Mouse (Mus musculus): ENCODE measurements at regions not wholly inside any gene's neighbourhood (a gene's known extent, or its start where the extent isn't known, plus 50 kb on each side); places are given as distances from the start of the nearest gene placed in this dataset.
A peak's percentile ranks its signal among the peaks of the same experiment; 100 is the strongest.

DNA sequence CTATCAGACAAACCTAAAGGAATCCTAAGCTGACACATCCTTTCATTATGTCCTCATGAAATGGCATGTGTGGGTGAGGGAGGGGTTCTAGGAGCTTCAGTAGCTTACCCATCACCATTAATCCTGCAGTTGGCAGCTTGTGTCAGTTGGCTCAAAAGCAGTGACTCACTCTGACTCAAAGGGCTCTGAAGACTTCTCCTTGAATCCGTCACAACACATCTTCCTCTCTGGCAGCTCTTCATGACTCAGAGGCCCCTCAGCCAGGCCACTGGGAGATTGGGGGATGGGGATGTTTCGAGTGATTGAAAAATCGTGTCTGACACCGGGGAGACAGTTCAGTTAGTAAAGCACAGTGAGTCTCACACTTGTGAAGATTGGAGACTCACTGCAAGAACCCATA is 90.2 kb upstream of the Irf2bp2 start:
- ATAC-seq (ENCODE audit: low FRiP score, low TSS enrichment), result no peak
- Histone ChIP-seq H3K36me3 (ENCODE audit: insufficient read depth, low read length) (no peaks in the 10 kb centered on the region; the same call in 1 of the 2 replicates), H3K4me2 (replicated peaks; ENCODE audit: low read depth, low read length) (no peak overlapping the region), H3K9me3 (ENCODE audit: low read length) (peaks cover 5% of the 10 kb centered on the region; the same call in 1 of the 2 replicates), H3K4me3 (ENCODE audit: low read length) (no peak overlapping the region), H3K27me3 (ENCODE audit: insufficient read depth, low read length) (no peaks in the 10 kb centered on the region), H3K9ac (replicated peaks; ENCODE audit: low read length) (no peak overlapping the region), H3K4me1 (ENCODE audit: insufficient read depth, low read length) (peaks cover 21% of the 10 kb centered on the region), H3K27ac (ENCODE audit: low read length) (no peak overlapping the region)
- 74% methylated on average over 4 of the region's 4 CpGs for WGBS

DNA sequence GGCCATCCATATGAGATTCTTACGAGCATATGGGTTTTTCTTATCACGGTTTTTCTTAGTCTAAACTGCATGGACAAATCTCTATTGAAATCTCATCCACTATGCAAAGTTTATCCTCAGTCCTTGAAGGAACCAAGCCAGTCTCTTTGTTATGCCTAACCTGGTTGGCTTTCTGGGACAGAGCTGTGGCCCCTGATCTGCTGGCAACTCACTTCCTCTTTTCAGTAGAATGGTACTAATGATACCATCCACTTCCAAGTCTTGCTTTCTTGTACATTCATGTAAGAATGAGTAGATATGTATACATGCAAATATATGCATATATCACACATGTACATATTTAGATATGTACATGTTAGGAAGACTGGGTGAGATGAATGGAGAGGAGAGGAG is 89.8 kb upstream of the Irf2bp2 start:
- H3K9ac ChIP-seq (replicated peaks; ENCODE audit: low read length), result no peak overlapping the region
- ATAC-seq (ENCODE audit: low FRiP score, low TSS enrichment), result no peak
- H3K27ac ChIP-seq (ENCODE audit: low read length), result no peak overlapping the region
- no peak overlapping the region for H3K4me3 ChIP-seq (ENCODE audit: low read length)
- peaks cover 18% of the 10 kb centered on the region for H3K4me1 ChIP-seq (ENCODE audit: insufficient read depth, low read length)
- H3K36me3 ChIP-seq (ENCODE audit: insufficient read depth, low read length), result no peaks in the 10 kb centered on the region; the same call in 1 of the 2 replicates
- H3K27me3 ChIP-seq (ENCODE audit: insufficient read depth, low read length), result no peaks in the 10 kb centered on the region
- WGBS, result 89% methylated on average over 2 of the region's 2 CpGs
- peaks cover 5% of the 10 kb centered on the region; the same call in 1 of the 2 replicates for H3K9me3 ChIP-seq (ENCODE audit: low read length)
- no peak overlapping the region for H3K4me2 ChIP-seq (replicated peaks; ENCODE audit: low read depth, low read length)

DNA sequence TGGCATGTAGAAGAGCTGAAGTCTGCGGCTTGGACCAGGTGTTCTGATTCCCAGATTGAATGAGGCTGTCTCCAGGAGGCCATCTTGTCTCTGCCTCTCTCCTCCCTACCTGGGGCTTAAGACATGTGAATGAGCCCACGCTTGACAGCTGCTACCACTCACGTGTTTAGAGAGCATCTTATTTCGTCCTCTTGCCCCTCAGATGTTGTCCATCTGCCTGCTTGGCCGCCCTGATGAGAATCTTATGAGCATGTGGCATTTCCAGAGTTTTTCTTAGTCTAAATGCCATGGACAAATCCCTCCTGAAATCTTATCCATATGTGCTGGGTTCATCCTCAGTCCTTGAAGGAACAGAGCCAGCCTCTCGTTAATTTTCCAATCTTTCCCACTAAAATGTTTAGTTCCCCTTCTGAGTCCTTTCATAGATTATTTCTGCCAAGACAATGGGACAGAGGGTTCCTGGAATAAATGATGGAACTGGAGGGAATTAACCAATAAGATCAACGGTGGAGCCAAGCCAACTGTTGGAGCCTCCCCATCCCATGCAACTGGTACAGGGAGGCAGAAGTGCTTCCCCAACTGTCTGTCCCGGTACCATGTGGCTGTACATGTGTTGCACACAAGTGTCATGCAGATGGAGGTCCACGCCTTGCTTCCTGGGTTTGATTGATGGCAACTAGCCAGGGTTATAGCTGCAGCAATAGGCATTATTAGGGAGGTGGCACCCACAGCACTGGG is 89.2 kb upstream of the Irf2bp2 start:
- Histone ChIP-seq H3K36me3 (ENCODE audit: insufficient read depth, low read length) (no peaks in the 10 kb centered on the region; the same call in 1 of the 2 replicates), H3K9me3 (ENCODE audit: low read length) (peaks cover 5% of the 10 kb centered on the region; the same call in 1 of the 2 replicates), H3K4me1 (ENCODE audit: insufficient read depth, low read length) (peaks cover 15% of the 10 kb centered on the region), H3K27me3 (ENCODE audit: insufficient read depth, low read length) (no peaks in the 10 kb centered on the region), H3K4me2 (replicated peaks; ENCODE audit: low read depth, low read length) (no peak overlapping the region), H3K4me3 (ENCODE audit: low read length) (no peak overlapping the region), H3K9ac (replicated peaks; ENCODE audit: low read length) (no peak overlapping the region), H3K27ac (ENCODE audit: low read length) (no peak overlapping the region)
- 64% methylated on average over 9 of the region's 9 CpGs for WGBS
- no peak for ATAC-seq (ENCODE audit: low FRiP score, low TSS enrichment)

DNA sequence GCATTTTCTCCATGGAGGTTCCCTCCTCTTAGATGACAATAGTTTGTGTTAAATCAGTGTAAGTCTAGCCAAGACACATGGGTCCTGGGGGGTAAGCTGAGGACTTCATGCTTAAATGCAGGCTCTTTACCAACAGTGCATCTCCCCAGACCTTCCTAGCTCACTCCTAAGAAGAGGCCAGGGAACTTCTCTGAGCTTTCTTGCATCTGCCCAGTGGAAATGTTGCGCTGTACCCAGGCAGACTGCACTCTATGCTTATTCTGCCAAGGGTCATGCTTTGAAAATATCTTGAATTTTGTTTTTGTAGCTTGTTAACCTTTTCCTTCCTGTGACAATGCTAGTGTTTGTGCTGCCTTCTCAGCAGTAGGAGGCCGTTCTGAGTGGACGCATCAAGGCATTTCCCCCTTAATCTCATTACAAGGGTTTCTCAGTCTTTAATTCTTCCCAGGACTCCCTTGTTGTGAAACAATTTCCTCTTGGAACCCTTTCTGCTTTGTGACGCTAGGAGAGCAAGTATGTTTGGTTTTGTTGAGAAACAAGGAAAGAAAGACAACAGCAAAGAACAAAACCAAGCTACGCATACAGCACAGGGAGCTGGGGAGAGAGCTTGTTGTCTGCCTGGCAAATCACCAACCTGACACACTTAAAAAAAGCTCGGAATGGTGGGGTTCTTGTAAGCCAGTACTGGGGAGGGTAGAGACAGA is 88.3 kb upstream of the Irf2bp2 start:
- Histone ChIP-seq H3K36me3 (ENCODE audit: insufficient read depth, low read length) (no peaks in the 10 kb centered on the region; the same call in 1 of the 2 replicates), H3K27me3 (ENCODE audit: insufficient read depth, low read length) (no peaks in the 10 kb centered on the region), H3K9ac (replicated peaks; ENCODE audit: low read length) (no peak overlapping the region), H3K4me3 (ENCODE audit: low read length) (no peak overlapping the region), H3K4me1 (ENCODE audit: insufficient read depth, low read length) (peaks cover 13% of the 10 kb centered on the region), H3K9me3 (ENCODE audit: low read length) (peaks cover 5% of the 10 kb centered on the region; the same call in 1 of the 2 replicates), H3K4me2 (replicated peaks; ENCODE audit: low read depth, low read length) (no peak overlapping the region), H3K27ac (ENCODE audit: low read length) (peak overlapping the region; percentile 50)
- ATAC-seq (ENCODE audit: low FRiP score, low TSS enrichment), result no peak
- 50% methylated on average over 6 of the region's 6 CpGs for WGBS

DNA sequence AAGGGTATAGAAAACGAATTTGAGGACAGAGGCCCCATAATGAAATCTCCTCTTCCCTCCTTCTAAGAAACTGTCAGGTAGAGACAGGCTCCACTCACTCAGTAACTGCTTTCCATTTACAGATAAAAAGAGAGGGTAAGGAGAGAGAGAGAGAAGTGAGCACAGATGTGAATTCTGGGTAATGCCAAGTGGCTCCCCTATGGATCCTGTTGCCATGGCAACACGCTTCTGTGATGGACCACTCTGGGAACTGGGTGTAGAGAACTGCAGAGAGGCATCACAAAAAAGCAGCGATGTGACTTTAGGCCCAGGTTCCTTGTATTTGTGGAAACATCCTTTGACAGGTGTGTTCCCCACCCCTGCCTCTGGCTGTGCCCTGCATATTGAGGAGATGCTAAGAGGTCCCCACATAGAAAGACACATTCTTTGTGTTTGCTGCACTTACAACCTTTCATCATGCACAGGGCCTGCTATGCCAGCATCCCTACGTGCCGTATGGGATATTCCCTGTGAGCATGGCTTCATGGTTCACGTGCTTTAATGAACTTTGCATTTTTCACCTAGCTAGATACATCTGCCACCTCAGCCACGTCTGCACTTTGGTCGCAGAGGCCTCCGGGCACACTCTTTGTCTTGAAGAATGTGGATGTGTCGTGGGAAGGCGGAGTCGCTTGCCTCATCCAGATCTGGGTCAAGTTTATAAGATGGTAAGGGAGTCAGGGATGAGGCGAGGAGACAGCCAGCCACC is 84.4 kb upstream of the Irf2bp2 start:
- peak; percentile 46; the same call in 1 of the 2 replicates for ATAC-seq (ENCODE audit: low FRiP score, low TSS enrichment)

DNA sequence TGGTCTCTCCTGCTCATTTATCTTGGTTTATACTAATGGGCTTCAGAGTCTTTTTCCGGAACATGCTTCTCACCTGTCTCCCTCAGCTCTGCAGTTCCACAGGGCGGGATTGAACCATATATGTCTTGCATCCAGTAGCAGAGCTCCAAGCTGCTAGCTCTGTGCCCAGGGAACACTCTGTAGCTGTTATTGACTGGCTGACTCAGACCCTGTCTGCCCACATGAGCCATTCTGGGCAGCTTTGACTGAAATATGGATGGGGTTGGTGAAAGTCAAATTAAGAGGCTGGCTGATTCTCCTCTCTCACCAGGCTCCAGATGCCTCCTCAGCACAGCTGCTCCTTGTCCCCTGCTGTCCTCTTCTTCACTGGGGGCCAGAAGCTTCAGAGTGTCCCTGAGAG is 81.4 kb upstream of the Irf2bp2 start:
- WGBS, result 92% methylated on average over 2 of the region's 2 CpGs
- ATAC-seq (ENCODE audit: low FRiP score, low TSS enrichment), result no peak
- Histone ChIP-seq H3K4me3 (ENCODE audit: low read length) (no peak overlapping the region), H3K36me3 (ENCODE audit: insufficient read depth, low read length) (no peaks in the 10 kb centered on the region), H3K9me3 (ENCODE audit: low read length) (no peaks in the 10 kb centered on the region), H3K27me3 (ENCODE audit: insufficient read depth, low read length) (no peaks in the 10 kb centered on the region), H3K27ac (ENCODE audit: low read length) (no peak overlapping the region), H3K4me2 (replicated peaks; ENCODE audit: low read depth, low read length) (no peak overlapping the region), H3K9ac (replicated peaks; ENCODE audit: low read length) (no peak overlapping the region), H3K4me1 (ENCODE audit: insufficient read depth, low read length) (no peaks in the 10 kb centered on the region)

More for the DNA sequence above, 84.4 kb upstream of the Irf2bp2 start:
- H3K27ac ChIP-seq (ENCODE audit: low read length), result 0 out of 2 replicates have a peak overlapping the region, but pooled peaks have one; percentile 10
- no peak overlapping the region for H3K9ac ChIP-seq (replicated peaks; ENCODE audit: low read length)
- no peaks in the 10 kb centered on the region for H3K27me3 ChIP-seq (ENCODE audit: insufficient read depth, low read length)
- H3K4me2 ChIP-seq (replicated peaks; ENCODE audit: low read depth, low read length), result no peak overlapping the region
- no peak overlapping the region for H3K4me3 ChIP-seq (ENCODE audit: low read length)
- WGBS, result 69% methylated on average over 13 of the region's 13 CpGs
- peaks cover 5% of the 10 kb centered on the region; the same call in 1 of the 2 replicates for H3K9me3 ChIP-seq (ENCODE audit: low read length)
- H3K4me1 ChIP-seq (ENCODE audit: insufficient read depth, low read length), result peaks cover 8% of the 10 kb centered on the region
- no peaks in the 10 kb centered on the region; the same call in 1 of the 2 replicates for H3K36me3 ChIP-seq (ENCODE audit: insufficient read depth, low read length)

DNA sequence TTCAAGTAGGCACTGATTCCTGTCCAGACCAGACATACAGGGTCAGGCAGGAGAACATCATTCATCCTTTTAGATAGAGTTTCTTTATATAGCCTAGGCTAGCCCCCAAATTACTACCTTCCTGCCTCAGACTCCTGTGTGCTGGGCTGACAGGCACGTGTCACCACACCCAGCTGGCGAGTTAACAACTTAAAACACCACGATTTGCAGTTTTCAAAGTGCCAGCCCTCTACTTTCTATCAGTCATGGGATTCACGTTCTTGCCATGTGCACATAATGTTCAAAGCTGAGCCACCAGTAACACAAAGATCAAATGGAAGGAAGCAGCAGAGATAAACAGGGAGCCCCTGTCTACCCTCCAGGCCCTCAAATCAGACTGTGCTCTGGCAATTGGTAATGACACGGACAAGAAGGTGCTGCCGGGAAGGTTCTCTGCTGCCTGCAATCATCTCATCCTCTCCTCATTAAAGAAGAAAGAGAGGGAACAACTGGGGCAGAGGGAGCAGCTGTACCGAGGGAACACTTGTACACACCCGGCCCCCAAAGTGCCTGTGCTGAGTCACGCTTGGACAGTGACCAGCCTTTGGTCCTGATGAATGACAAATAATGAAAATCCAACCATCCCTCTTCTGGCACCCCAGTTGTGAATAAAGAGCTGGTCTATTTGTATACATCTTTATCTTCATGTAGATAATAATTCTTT is 79.4 kb upstream of the Irf2bp2 start:
- H3K27me3 ChIP-seq (ENCODE audit: insufficient read depth, low read length), result no peaks in the 10 kb centered on the region
- H3K9me3 ChIP-seq (ENCODE audit: low read length), result no peaks in the 10 kb centered on the region
- 50% methylated on average over 9 of the region's 9 CpGs for WGBS
- no peak overlapping the region for H3K4me2 ChIP-seq (replicated peaks; ENCODE audit: low read depth, low read length)
- H3K4me3 ChIP-seq (ENCODE audit: low read length), result no peak overlapping the region
- H3K4me1 ChIP-seq (ENCODE audit: insufficient read depth, low read length), result peaks cover 11% of the 10 kb centered on the region
- no peak for ATAC-seq (ENCODE audit: low FRiP score, low TSS enrichment)
- no peaks in the 10 kb centered on the region for H3K36me3 ChIP-seq (ENCODE audit: insufficient read depth, low read length)
- H3K27ac ChIP-seq (ENCODE audit: low read length), result no peak overlapping the region
- H3K9ac ChIP-seq (replicated peaks; ENCODE audit: low read length), result no peak overlapping the region

DNA sequence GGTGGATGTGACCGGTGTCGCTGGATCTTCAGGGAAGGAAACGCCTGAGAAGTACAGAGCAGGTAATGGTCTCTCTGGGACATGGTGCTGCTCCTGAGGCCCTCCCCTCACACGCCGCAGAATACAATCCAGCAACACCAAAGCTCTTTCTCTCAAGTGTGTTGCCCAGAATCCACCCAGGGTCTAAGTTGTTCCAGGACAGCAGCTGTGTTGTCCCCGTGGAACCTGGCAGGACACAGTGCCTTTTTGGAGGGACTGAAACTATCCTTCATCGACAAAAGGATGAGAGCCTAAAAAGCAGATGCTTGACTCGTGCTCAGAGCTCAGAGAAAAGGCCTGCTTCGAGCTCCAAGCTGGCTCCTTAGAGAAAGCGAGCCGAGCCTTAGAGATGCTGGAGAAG is 77.8 kb upstream of the Irf2bp2 start:
- Histone ChIP-seq H3K4me1 (ENCODE audit: insufficient read depth, low read length) (peaks cover 27% of the 10 kb centered on the region), H3K9ac (replicated peaks; ENCODE audit: low read length) (no peak overlapping the region), H3K36me3 (ENCODE audit: insufficient read depth, low read length) (no peaks in the 10 kb centered on the region), H3K27me3 (ENCODE audit: insufficient read depth, low read length) (no peaks in the 10 kb centered on the region), H3K4me2 (replicated peaks; ENCODE audit: low read depth, low read length) (no peak overlapping the region), H3K4me3 (ENCODE audit: low read length) (no peak overlapping the region), H3K9me3 (ENCODE audit: low read length) (no peaks in the 10 kb centered on the region), H3K27ac (ENCODE audit: low read length) (no peak overlapping the region)
- 90% methylated on average over 11 of the region's 11 CpGs for WGBS
- ATAC-seq (ENCODE audit: low FRiP score, low TSS enrichment), result no peak

DNA sequence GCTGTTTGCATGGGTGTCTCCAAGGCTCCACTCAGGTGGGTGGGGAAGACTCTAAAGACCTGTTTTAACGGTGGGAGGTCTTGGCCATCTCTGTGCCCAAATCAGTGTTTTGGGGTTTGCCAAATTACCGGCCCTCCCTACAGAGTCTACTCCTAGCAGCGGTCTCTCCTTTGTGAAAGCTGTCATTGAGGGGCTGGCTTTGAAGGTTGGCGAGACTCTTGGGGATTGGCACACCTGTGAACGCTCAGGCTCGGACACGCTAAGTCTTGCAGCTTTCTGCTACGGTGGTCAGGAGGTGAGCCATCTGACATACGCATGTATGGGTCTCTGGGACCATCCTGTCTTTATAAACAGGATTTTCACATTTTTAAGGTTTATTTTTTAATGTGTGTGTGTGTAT is 76.1 kb upstream of the Irf2bp2 start:
- Histone ChIP-seq H3K9ac (replicated peaks; ENCODE audit: low read length) (no peak overlapping the region), H3K36me3 (ENCODE audit: insufficient read depth, low read length) (no peaks in the 10 kb centered on the region), H3K9me3 (ENCODE audit: low read length) (no peaks in the 10 kb centered on the region), H3K4me1 (ENCODE audit: insufficient read depth, low read length) (peaks cover 43% of the 10 kb centered on the region), H3K27ac (ENCODE audit: low read length) (no peak overlapping the region), H3K27me3 (ENCODE audit: insufficient read depth, low read length) (no peaks in the 10 kb centered on the region), H3K4me3 (ENCODE audit: low read length) (no peak overlapping the region), H3K4me2 (replicated peaks; ENCODE audit: low read depth, low read length) (no peak overlapping the region)
- 94% methylated on average over 9 of the region's 9 CpGs for WGBS
- ATAC-seq (ENCODE audit: low FRiP score, low TSS enrichment), result no peak

Measured in kidney, embryonic 16.5 days (tissue).